Mouse (Mus musculus): ENCODE results near the gene Ppm1n.

GRCm38 (mm10) chr7:19236411-19236810 lies 43.5 kb downstream of the Ppm1n start:
- TF ChIP-seq EP300 (IDR thresholded peaks at IDR 0.05; ENCODE audit: low read depth in 1 of 2, low read length in 2 of 2) (no peak), GATA1 (IDR thresholded peaks at IDR 0.05; ENCODE audit: low read depth, low read length) (no peak)

Data from MEL (cell line).